Mouse (Mus musculus): ENCODE results near the gene Snrpc. TPM values are rescaled to one million over a fixed set of nuclear protein-coding genes. Genes with fewer than 3 reads are reported as not detected.

The Snrpc gene
- total and polyA plus RNA-seq, 3 experiments, result 121 to 575 (median 127) TPM

- ATAC-seq (ENCODE audit: extremely low read depth, insufficient number of reproducible peaks, low FRiP score, poor library complexity, severe bottlenecking), result no peak
- Histone ChIP-seq H3K9me3 (replicated peaks) (no peaks in the 10 kb centered on the region), H3K4me3 (ENCODE audit: low read depth, low read length) (no peak overlapping the region), H3K4me1 (ENCODE audit: insufficient read depth, low read depth, low read length) (peaks cover 27% of the 10 kb centered on the region), H3K27me3 (ENCODE audit: insufficient read depth, low read length) (no peaks in the 10 kb centered on the region), H3K36me3 (replicated peaks) (peaks cover 66% of the 10 kb centered on the region)
- no peak for DNase-seq (ENCODE audit: low spot score)
- no peak for TF ChIP-seq CTCF (IDR thresholded peaks at IDR 0.05; ENCODE audit: low read depth, low read length)
These were observed 23.3 kb upstream of the Snrpc start for GRCm38 (mm10) chr17:27814606-27815005.

- DNase-seq (ENCODE audit: low spot score), result no peak
- Histone ChIP-seq H3K36me3 (replicated peaks) (peaks cover 30% of the 10 kb centered on the region), H3K4me1 (ENCODE audit: insufficient read depth, low read depth, low read length) (peaks cover 43% of the 10 kb centered on the region), H3K9me3 (replicated peaks) (no peaks in the 10 kb centered on the region), H3K4me3 (ENCODE audit: low read depth, low read length) (peak overlapping the region; percentile 97), H3K27me3 (ENCODE audit: insufficient read depth, low read length) (no peaks in the 10 kb centered on the region)
- no peak for ATAC-seq (ENCODE audit: extremely low read depth, insufficient number of reproducible peaks, low FRiP score, poor library complexity, severe bottlenecking)
- TF ChIP-seq CTCF (IDR thresholded peaks at IDR 0.05; ENCODE audit: low read depth, low read length) (no peak), GATA1 (IDR thresholded peaks at IDR 0.05; ENCODE audit: borderline replicate concordance, low read length) (no peak), GATA2 (IDR thresholded peaks at IDR 0.05; ENCODE audit: borderline replicate concordance, low read depth, low read length) (no peak), POLR2AphosphoS5 (IDR thresholded peaks at IDR 0.05; ENCODE audit: insufficient replicate concordance, low read depth, low read length) (no peak), TAL1 (conservative IDR thresholded peaks at IDR 0.05; ENCODE audit: low read depth, low read length) (no peak)
These were observed 18.9 kb upstream of the Snrpc start for GRCm38 (mm10) chr17:27819011-27819410.

DNA sequence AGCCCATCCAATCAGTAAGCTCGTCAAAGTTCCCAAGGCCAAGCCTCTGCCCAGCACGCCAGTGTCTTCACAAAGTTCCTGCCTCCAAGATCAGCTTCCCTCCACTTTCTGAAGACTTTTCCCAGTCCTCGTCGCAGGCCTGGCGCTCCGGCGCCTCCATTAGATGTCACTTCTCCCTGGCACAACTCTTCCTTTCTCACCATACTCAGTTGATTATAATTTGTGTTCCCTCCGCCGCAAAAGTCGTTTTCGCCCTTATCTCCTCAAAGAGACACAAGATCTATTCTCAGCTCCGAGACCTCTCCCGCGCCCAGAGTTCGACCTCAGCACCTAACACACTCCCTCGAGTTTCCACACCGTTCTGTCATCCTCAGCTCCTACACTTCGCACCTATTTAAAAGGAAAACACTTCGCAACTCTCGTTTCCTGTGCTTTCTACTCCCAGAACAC lies 18.4 kb upstream of the Snrpc start:
- ATAC-seq (ENCODE audit: extremely low read depth, insufficient number of reproducible peaks, low FRiP score, poor library complexity, severe bottlenecking) (no peak), DNase-seq (ENCODE audit: low spot score) (no peak)
- TF ChIP-seq POLR2AphosphoS5 (IDR thresholded peaks at IDR 0.05; ENCODE audit: insufficient replicate concordance, low read depth, low read length) (no peak), TAL1 (conservative IDR thresholded peaks at IDR 0.05; ENCODE audit: low read depth, low read length) (no peak), GATA1 (IDR thresholded peaks at IDR 0.05; ENCODE audit: borderline replicate concordance, low read length) (no peak), GATA2 (IDR thresholded peaks at IDR 0.05; ENCODE audit: borderline replicate concordance, low read depth, low read length) (no peak), CTCF (IDR thresholded peaks at IDR 0.05; ENCODE audit: low read depth, low read length) (no peak)
- peaks cover 27% of the 10 kb centered on the region for H3K36me3 ChIP-seq (replicated peaks)
- H3K4me3 ChIP-seq (ENCODE audit: low read depth, low read length), result peak overlapping the region; percentile 97
- H3K4me1 ChIP-seq (ENCODE audit: insufficient read depth, low read depth, low read length), result peaks cover 41% of the 10 kb centered on the region
- H3K9me3 ChIP-seq (replicated peaks), result no peaks in the 10 kb centered on the region
- H3K27me3 ChIP-seq (ENCODE audit: insufficient read depth, low read length), result no peaks in the 10 kb centered on the region

DNA sequence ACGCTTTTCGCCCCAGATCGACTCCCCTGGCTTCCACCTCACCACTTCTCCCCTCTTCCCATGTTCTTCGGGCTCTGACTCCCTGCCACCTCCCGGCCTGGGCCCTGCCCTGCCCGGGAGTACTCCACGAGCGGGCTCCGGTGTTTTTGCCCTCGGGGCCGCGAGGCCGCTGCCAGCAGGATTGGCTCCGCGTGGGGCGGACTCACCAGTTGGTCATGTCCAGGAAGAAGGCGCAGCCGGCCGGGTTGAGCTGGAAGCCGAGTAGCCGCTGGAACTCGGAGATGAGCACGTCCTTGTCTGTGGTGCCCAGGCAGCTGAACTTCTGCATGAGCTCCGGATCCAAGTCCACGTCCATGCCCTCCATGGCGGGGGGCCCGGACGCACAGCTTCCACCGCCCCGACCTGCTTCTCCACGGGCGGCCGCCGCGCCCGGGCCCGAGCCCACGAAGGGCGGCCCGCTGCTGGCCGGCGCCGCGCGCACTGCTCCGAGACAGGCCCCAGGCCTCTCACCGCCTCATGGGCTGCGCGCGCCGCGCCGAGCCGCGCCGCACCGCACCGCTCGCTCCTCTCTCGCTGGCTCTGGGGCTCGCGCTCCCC lies 17.9 kb upstream of the Snrpc start:
- ATAC-seq (ENCODE audit: extremely low read depth, insufficient number of reproducible peaks, low FRiP score, poor library complexity, severe bottlenecking) (no peak), DNase-seq (ENCODE audit: low spot score) (no peak)
- H3K9me3 ChIP-seq (replicated peaks), result no peaks in the 10 kb centered on the region
- H3K27me3 ChIP-seq (ENCODE audit: insufficient read depth, low read length), result no peaks in the 10 kb centered on the region
- TF ChIP-seq TAL1 (conservative IDR thresholded peaks at IDR 0.05; ENCODE audit: low read depth, low read length), result no peak
- TF ChIP-seq CTCF (IDR thresholded peaks at IDR 0.05; ENCODE audit: low read depth, low read length), result no peak
- no peak for TF ChIP-seq POLR2AphosphoS5 (IDR thresholded peaks at IDR 0.05; ENCODE audit: insufficient replicate concordance, low read depth, low read length)
- no peak for TF ChIP-seq GATA1 (IDR thresholded peaks at IDR 0.05; ENCODE audit: borderline replicate concordance, low read length)
- peaks cover 45% of the 10 kb centered on the region for H3K4me1 ChIP-seq (ENCODE audit: insufficient read depth, low read depth, low read length)
- H3K36me3 ChIP-seq (replicated peaks), result peaks cover 25% of the 10 kb centered on the region
- peak overlapping the region; percentile 97 for H3K4me3 ChIP-seq (ENCODE audit: low read depth, low read length)

GRCm38 (mm10) chr17:27820568-27821406 lies 17.2 kb upstream of the Snrpc start, which contains the start of gene D17Wsu92e:
Gene D17Wsu92e (minus strand): TSS chr17:27820648.
- Histone ChIP-seq H3K27me3 (ENCODE audit: insufficient read depth, low read length) (no peaks in the 10 kb centered on the region), H3K4me3 (ENCODE audit: low read depth, low read length) (peak within 1 kb of the TSS; percentile 97), H3K36me3 (replicated peaks) (peaks cover 19% of the 10 kb centered on the region), H3K4me1 (ENCODE audit: insufficient read depth, low read depth, low read length) (peaks cover 52% of the 10 kb centered on the region), H3K9me3 (replicated peaks) (no peaks in the 10 kb centered on the region)
- TF ChIP-seq CTCF (IDR thresholded peaks at IDR 0.05; ENCODE audit: low read depth, low read length) (no peak), TAL1 (conservative IDR thresholded peaks at IDR 0.05; ENCODE audit: low read depth, low read length) (no peak), POLR2AphosphoS5 (IDR thresholded peaks at IDR 0.05; ENCODE audit: insufficient replicate concordance, low read depth, low read length) (no peak), GATA2 (IDR thresholded peaks at IDR 0.05; ENCODE audit: borderline replicate concordance, low read depth, low read length) (no peak), GATA1 (IDR thresholded peaks at IDR 0.05; ENCODE audit: borderline replicate concordance, low read length) (no peak)
- ATAC-seq (ENCODE audit: extremely low read depth, insufficient number of reproducible peaks, low FRiP score, poor library complexity, severe bottlenecking), result peak; percentile 92
- peak; percentile 79 for DNase-seq (ENCODE audit: low spot score)

GRCm38 (mm10) chr17:27821407-27822338 lies 16.3 kb upstream of the Snrpc start:
- peak overlapping the region; percentile 97; the same call in 1 of the 2 replicates for H3K4me3 ChIP-seq (ENCODE audit: low read depth, low read length)
- H3K4me1 ChIP-seq (ENCODE audit: insufficient read depth, low read depth, low read length), result peaks cover 61% of the 10 kb centered on the region
- no peaks in the 10 kb centered on the region for H3K27me3 ChIP-seq (ENCODE audit: insufficient read depth, low read length)
- peaks cover 16% of the 10 kb centered on the region for H3K36me3 ChIP-seq (replicated peaks)
- TF ChIP-seq POLR2AphosphoS5 (IDR thresholded peaks at IDR 0.05; ENCODE audit: insufficient replicate concordance, low read depth, low read length) (no peak), GATA1 (IDR thresholded peaks at IDR 0.05; ENCODE audit: borderline replicate concordance, low read length) (no peak), CTCF (IDR thresholded peaks at IDR 0.05; ENCODE audit: low read depth, low read length) (no peak), GATA2 (IDR thresholded peaks at IDR 0.05; ENCODE audit: borderline replicate concordance, low read depth, low read length) (no peak), TAL1 (conservative IDR thresholded peaks at IDR 0.05; ENCODE audit: low read depth, low read length) (peak; percentile 20; the same call in 1 of the 2 replicates)
- H3K9me3 ChIP-seq (replicated peaks), result no peaks in the 10 kb centered on the region
- DNase-seq (ENCODE audit: low spot score), result no peak
- no peak for ATAC-seq (ENCODE audit: extremely low read depth, insufficient number of reproducible peaks, low FRiP score, poor library complexity, severe bottlenecking)

Data from G1E (cell line).